Mouse (Mus musculus) adrenal gland, adult (tissue): Measurements from ENCODE around the gene Espn.

ENCODE experiments used
- DNase-seq, 2 experiments: peaks; one replicate each; pipeline ENCODE4 v3.0.0; 2022 to 2023; ENCODE audit warnings: low spot score in 1 of 2; ENCODE audit not compliant: inconsistent age in 2 of 2

The Espn gene

GRCm38 (mm10) chr4:152100541-152100940 is 51.6 kb downstream of the Espn start:
- DNase-seq, result peak in 1 of 2 experiments; percentile 51

- no peak for DNase-seq
These were observed 54.0 kb downstream of the Espn start for GRCm38 (mm10) chr4:152097911-152098799.

GRCm38 (mm10) chr4:152096927-152097326 is 55.2 kb downstream of the Espn start:
- DNase-seq, result no peak

- peak; percentile 72 to 92 for DNase-seq
These were observed 55.9 kb downstream of the Espn start for GRCm38 (mm10) chr4:152095937-152096910.

- DNase-seq, result no peak
These were observed 57.9 kb downstream of the Espn start for GRCm38 (mm10) chr4:152094233-152094632.

- peak in 1 of 2 experiments; percentile 47 for DNase-seq
These were observed 59.3 kb downstream of the Espn start for GRCm38 (mm10) chr4:152092751-152093293.

- DNase-seq, result no peak
These were observed 62.0 kb downstream of the Espn start for GRCm38 (mm10) chr4:152090191-152090590.

GRCm38 (mm10) chr4:152088556-152089120 is 63.5 kb downstream of the Espn start:
- no peak for DNase-seq

- peak in 1 of 2 experiments; percentile 51 for DNase-seq
These were observed 64.0 kb downstream of the Espn start for GRCm38 (mm10) chr4:152088133-152088532.

GRCm38 (mm10) chr4:152087211-152088081 is 64.7 kb downstream of the Espn start:
- peak in 1 of 2 experiments; percentile 52 for DNase-seq

- peak; percentile 81 to 91 for DNase-seq
These were observed 65.5 kb downstream of the Espn start for GRCm38 (mm10) chr4:152086505-152087210.

- no peak for DNase-seq
These were observed 67.6 kb downstream of the Espn start for GRCm38 (mm10) chr4:152084616-152085015.

GRCm38 (mm10) chr4:152083611-152084220 is 68.5 kb downstream of the Espn start:
- DNase-seq, result peak in 1 of 2 experiments; percentile 43

- DNase-seq, result no peak
These were observed 72.2 kb downstream of the Espn start for GRCm38 (mm10) chr4:152079931-152080330.

- no peak for DNase-seq
These were observed 72.9 kb downstream of the Espn start for GRCm38 (mm10) chr4:152079261-152079660.

- DNase-seq, result no peak
These were observed 74.1 kb downstream of the Espn start for GRCm38 (mm10) chr4:152078105-152078530.

- DNase-seq, result no peak
These were observed 75.0 kb downstream of the Espn start for GRCm38 (mm10) chr4:152077191-152077590.

- no peak for DNase-seq
These were observed 77.6 kb downstream of the Espn start for GRCm38 (mm10) chr4:152074548-152074947.

GRCm38 (mm10) chr4:152073715-152074114 is 78.5 kb downstream of the Espn start:
- no peak for DNase-seq
